Mouse (Mus musculus) central nervous system, embryonic 11.5 days (tissue): Measurements from ENCODE around the gene Echs1. TPM values are rescaled to one million over a fixed set of nuclear protein-coding genes. Genes with fewer than 3 reads are reported as not detected.

ENCODE experiments used
- polyA plus RNA-seq: library from polyadenylated mRNA; depleted of rRNA; stranded (reverse); fragments of >200 nt; gene quantifications from 2 replicates; pipeline ENCODE4 v1.2.3, GENCODE M21; 2012; rRNA removed

The Echs1 gene
- 94.1 and 116 TPM in 2 replicates for polyA plus RNA-seq

GRCm38 (mm10) chr7:140116329-140117054, at the start of gene Echs1:
TSS of gene Echs1 (minus strand) at chr7:140116476.

DNA sequence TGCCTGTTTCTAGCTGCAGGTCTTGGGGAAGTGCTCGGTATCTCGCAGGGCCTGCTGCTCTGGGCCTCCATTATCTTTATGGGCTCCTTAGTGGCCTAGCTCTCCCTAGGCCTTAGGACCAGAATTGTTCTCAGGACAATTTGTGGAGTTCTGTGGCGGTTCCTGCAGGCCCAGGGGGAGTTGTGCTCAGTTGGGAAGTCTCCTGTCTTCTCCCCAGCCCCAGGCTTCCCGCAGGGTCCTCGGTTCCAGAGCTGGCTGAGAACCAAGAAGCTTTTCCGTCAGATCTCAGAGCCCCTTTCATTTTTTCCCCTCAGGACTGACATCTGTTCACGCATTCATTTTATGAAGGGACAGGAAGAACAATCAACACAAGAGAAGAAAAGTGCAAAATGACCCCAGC, 48.4 kb upstream of the Echs1 start, which contains the start of gene Olfr522:
Olfr522 (minus strand) TSS at position 101 of the 400 bp plus-strand sequence.

GRCm38 (mm10) chr7:140154218-140154927, 38.1 kb upstream of the Echs1 start, which contains the start of gene Sprn:
TSS of gene Sprn (minus strand) at chr7:140154877.

DNA sequence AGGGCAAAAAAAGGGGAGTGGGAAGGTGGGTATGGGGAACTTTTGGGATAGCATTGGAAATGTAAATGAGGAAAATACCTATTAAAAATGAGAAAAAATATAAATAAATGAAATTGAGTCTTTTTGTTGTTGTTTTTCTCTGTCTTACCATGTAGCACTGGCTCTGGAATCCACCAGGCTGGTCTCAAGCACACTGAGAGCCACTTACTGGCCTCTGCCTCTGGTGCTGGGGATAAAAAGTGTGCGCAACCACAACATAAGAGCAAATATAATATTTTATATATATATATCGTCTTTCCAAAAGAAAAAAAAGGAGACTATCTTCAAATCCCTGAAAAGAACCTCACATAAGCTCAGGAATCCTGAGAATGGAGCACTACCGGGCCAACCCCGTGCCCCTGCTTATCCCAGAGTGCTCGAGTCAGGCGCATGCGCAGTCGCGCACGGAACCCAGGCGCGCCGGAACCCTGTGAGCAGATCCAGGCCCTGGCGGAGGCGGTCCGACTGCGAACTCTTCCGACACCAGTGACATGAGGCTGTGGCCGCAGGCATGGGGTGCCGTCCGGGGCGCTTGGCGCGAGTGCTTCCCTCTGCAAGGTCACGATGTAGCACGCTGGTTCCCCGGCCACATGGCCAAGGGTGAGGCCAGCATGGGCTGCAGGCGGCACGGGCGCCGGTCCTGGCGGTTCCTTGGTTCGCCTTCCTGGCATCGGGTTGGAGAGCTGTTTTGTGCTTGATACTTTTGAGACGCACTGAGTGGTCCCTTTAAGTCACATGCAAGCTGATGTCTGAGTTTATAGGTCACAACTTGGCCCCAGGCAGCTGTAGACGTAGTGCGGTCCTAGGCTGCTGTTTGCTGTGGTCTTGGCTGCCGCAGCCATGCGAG, 21.1 kb upstream of the Echs1 start, which contains the start of gene Mtg1:
Mtg1 (plus strand) TSS at position 430 of the 886 bp plus-strand sequence.

GRCm38 (mm10) chr7:140115583-140116328, 520 bp downstream of the Echs1 start, which contains the start of gene Paox:
TSS of gene Paox (plus strand) at chr7:140115799.

GRCm38 (mm10) chr7:140101993-140102860, 14.0 kb downstream of the Echs1 start, which contains the start of gene Fuom:
TSS of gene Fuom (minus strand) at chr7:140102441.

GRCm38 (mm10) chr7:140092924-140093528, 23.2 kb downstream of the Echs1 start, which contains the start of gene Prap1:
TSS of gene Prap1 (plus strand) at chr7:140093395.

GRCm38 (mm10) chr7:140082242-140082678, 34.0 kb downstream of the Echs1 start, which contains the start of gene Caly:
TSS of gene Caly (minus strand) at chr7:140082548.

Other genes with a start within 250 kb of the Echs1 start
- gene Kndc1, start 221.8 kb downstream of the Echs1 start, polyA plus RNA-seq: 1.1 and 1.2 TPM in 2 replicates
- gene Utf1, start 172.7 kb downstream of the Echs1 start, polyA plus RNA-seq: 0.04 and 0.30 TPM in 2 replicates
- gene 6430531B16Rik, start 137.7 kb downstream of the Echs1 start, polyA plus RNA-seq: 0.48 and 0.53 TPM in 2 replicates
- 9.3 and 9.4 TPM in 2 replicates for gene Adam8, start 123.9 kb downstream of the Echs1 start, polyA plus RNA-seq
- 51.6 and 53.6 TPM in 2 replicates for gene Zfp511, start 80.1 kb downstream of the Echs1 start, polyA plus RNA-seq
- gene Tubgcp2, start 79.8 kb downstream of the Echs1 start, polyA plus RNA-seq: 47.7 and 68.0 TPM in 2 replicates
- gene Msx3, start 67.4 kb downstream of the Echs1 start, polyA plus RNA-seq: 10.2 and 11.3 TPM in 2 replicates
- gene Caly, start 33.9 kb downstream of the Echs1 start, polyA plus RNA-seq: 6.7 and 10.7 TPM in 2 replicates
- 1.5 TPM in 1 of 2 replicates, not detected in the other for gene Prap1, start 23.1 kb downstream of the Echs1 start, polyA plus RNA-seq
- 20.8 and 23.8 TPM in 2 replicates for gene Fuom, start 14.0 kb downstream of the Echs1 start, polyA plus RNA-seq
- gene Paox, start 677 bp downstream of the Echs1 start, polyA plus RNA-seq: 8.5 and 9.3 TPM in 2 replicates
- 31.4 and 49.2 TPM in 2 replicates for gene Mtg1, start 21.1 kb upstream of the Echs1 start, polyA plus RNA-seq
- 0.80 and 0.83 TPM in 2 replicates for gene Sprn, start 38.4 kb upstream of the Echs1 start, polyA plus RNA-seq
- not detected in 2 replicates for gene Olfr522, start 48.3 kb upstream of the Echs1 start, polyA plus RNA-seq
- gene Olfr523, start 56.7 kb upstream of the Echs1 start, polyA plus RNA-seq: not detected in 2 replicates
- not detected in 2 replicates for gene Olfr524, start 89.5 kb upstream of the Echs1 start, polyA plus RNA-seq
- gene Cd163l1, start 101.8 kb upstream of the Echs1 start, polyA plus RNA-seq: 0.04 TPM in 1 of 2 replicates, not detected in the other
- not detected in 2 replicates for gene 5830411N06Rik, start 130.8 kb upstream of the Echs1 start, polyA plus RNA-seq
- gene Olfr525, start 204.4 kb upstream of the Echs1 start, polyA plus RNA-seq: not detected in 2 replicates
- not detected in 2 replicates for gene Olfr527, start 217.5 kb upstream of the Echs1 start, polyA plus RNA-seq
- gene Olfr60, start 245.2 kb upstream of the Echs1 start, polyA plus RNA-seq: not detected in 2 replicates